Mouse (Mus musculus) liver, adult 2 months (tissue): ENCODE results near the gene Rnf43.

Experiments used
- CTCF ChIP-seq: fragments of 200-500 bp; IDR thresholded peaks from 2 replicates; pipeline ENCODE4 v1.5.1; 2011; ENCODE audit warnings: low read depth, low read length, control low read depth
- POLR2A ChIP-seq: fragments of 200-500 bp; IDR thresholded peaks from 2 replicates; pipeline ENCODE4 v1.6.1; 2011; ENCODE audit warnings: low read length, control low read depth; ENCODE audit not compliant: insufficient read depth; ENCODE audit errors: extremely low read depth

- no peak for TF ChIP-seq POLR2A
- no peak for TF ChIP-seq CTCF
These were observed 23.7 kb upstream of the Rnf43 start for GRCm38 (mm10) chr11:87638793-87639192.
